Mouse (Mus musculus): ENCODE data around the gene Hcn4. TPM values are rescaled to one million over a fixed set of nuclear protein-coding genes. Genes with fewer than 3 reads are reported as not detected.
A peak's percentile ranks its signal among the peaks of the same experiment; 100 is the strongest.

Hcn4 gene
- polyA plus RNA-seq (2016; fragmentation: Nextera tagmentation; extraction: Ambion mirVana): 0.19 and 0.33 TPM in 2 replicates

DNA sequence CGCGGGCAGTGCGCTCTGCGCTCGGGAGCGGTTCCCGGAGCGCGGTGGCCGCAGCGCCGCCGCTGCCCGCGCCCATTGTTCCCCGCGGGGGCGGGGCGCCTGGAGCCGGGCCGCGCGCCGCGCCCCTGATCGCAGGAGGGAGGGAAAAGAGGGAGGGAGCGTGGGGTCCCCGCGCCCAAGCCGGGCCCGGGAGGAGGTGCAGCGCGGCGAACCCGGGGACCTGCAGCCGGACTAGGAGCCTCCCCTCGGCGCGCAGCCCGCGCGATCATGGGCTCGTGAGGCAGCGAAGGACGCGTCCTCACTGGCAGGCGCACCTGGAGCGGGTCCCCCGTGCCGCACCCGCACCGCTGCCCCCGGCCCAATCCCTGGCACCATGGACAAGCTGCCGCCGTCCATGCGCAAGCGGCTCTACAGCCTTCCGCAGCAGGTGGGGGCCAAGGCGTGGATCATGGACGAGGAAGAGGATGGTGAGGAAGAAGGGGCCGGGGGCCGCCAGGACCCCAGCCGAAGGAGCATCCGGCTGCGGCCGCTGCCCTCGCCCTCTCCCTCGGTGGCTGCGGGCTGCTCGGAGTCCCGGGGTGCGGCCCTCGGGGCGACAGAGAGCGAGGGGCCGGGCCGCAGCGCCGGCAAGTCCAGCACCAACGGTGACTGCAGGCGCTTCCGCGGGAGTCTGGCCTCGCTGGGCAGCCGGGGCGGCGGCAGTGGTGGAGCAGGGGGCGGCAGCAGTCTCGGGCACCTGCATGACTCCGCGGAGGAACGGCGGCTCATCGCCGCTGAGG, at the start of gene Hcn4:
TSS of gene Hcn4 (plus strand) at position 274 of the 779 bp plus-strand sequence.
- peaks cover 90% of the 10 kb centered on the region for H3K27me3 ChIP-seq (ENCODE audit: low read depth, poor library complexity, severe bottlenecking)
- peak; percentile 66 for DNase-seq (ENCODE audit: low spot score)
- no peaks in the 10 kb centered on the region for H3K9me3 ChIP-seq (replicated peaks)
- H3K36me3 ChIP-seq: no peaks in the 10 kb centered on the region
- H3K4me1 ChIP-seq: peaks cover 36% of the 10 kb centered on the region
- H3K4me3 ChIP-seq: peak within 1 kb of the TSS; percentile 69
- H3K27ac ChIP-seq: peak within 1 kb of the TSS; percentile 79
- under 1% methylated on average over 71 of the region's 95 CpGs for WGBS

DNA sequence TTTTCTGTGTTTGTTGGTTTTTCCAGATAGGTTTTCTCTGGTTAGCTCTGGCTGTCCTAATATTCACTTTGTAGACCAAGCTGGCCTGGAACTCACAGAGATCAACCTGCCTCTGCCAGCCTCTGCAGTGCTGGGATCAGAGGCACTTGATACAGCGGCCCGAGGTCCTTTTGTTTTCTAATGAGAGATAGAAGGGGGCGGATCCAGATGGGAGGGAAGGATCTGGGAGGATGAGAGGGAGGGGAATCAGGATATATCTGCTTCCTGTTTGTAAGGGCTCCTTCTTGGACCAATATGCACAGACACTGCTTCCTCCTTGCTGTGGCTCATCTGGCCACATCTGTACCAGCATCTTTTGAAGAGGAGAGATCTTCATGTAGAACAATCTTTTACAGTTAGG, 48.5 kb upstream of the Hcn4 start:
- Histone ChIP-seq H3K27ac (no peak overlapping the region), H3K27me3 (ENCODE audit: low read depth, poor library complexity, severe bottlenecking) (no peaks in the 10 kb centered on the region), H3K9me3 (replicated peaks) (no peaks in the 10 kb centered on the region), H3K36me3 (no peaks in the 10 kb centered on the region), H3K4me3 (no peak overlapping the region), H3K4me1 (peaks cover 4% of the 10 kb centered on the region)
- no peak for DNase-seq (ENCODE audit: low spot score)
- 70% methylated on average over 3 of the region's 3 CpGs for WGBS

GRCm38 (mm10) chr9:58775363-58775762, 47.8 kb upstream of the Hcn4 start:
- Histone ChIP-seq H3K27me3 (ENCODE audit: low read depth, poor library complexity, severe bottlenecking) (no peaks in the 10 kb centered on the region), H3K4me1 (no peaks in the 10 kb centered on the region), H3K27ac (no peak overlapping the region), H3K36me3 (no peaks in the 10 kb centered on the region), H3K9me3 (replicated peaks) (no peaks in the 10 kb centered on the region), H3K4me3 (no peak overlapping the region)
- 22% methylated on average over 2 of the region's 2 CpGs for WGBS
- DNase-seq (ENCODE audit: low spot score): no peak

GRCm38 (mm10) chr9:58789476-58789875, 33.7 kb upstream of the Hcn4 start:
- no peaks in the 10 kb centered on the region for H3K9me3 ChIP-seq (replicated peaks)
- H3K4me3 ChIP-seq: no peak overlapping the region
- H3K36me3 ChIP-seq: no peaks in the 10 kb centered on the region
- no peaks in the 10 kb centered on the region for H3K4me1 ChIP-seq
- no peaks in the 10 kb centered on the region for H3K27me3 ChIP-seq (ENCODE audit: low read depth, poor library complexity, severe bottlenecking)
- 90% methylated on average over 3 of the region's 3 CpGs for WGBS
- no peak for DNase-seq (ENCODE audit: low spot score)
- no peak overlapping the region for H3K27ac ChIP-seq

- no peaks in the 10 kb centered on the region for H3K36me3 ChIP-seq
- 0 out of 2 replicates have a peak, but pooled peaks cover 3% of the 10 kb centered on the region for H3K27me3 ChIP-seq (ENCODE audit: low read depth, poor library complexity, severe bottlenecking)
- DNase-seq (ENCODE audit: low spot score): no peak
- no peak overlapping the region for H3K4me3 ChIP-seq
- peaks cover 19% of the 10 kb centered on the region for H3K4me1 ChIP-seq
- H3K9me3 ChIP-seq (replicated peaks): no peaks in the 10 kb centered on the region
- 82% methylated on average over 7 of the region's 7 CpGs for WGBS
- H3K27ac ChIP-seq: no peak overlapping the region
These were observed 25.1 kb upstream of the Hcn4 start for GRCm38 (mm10) chr9:58798155-58798554.

- H3K27ac ChIP-seq: 0 out of 2 replicates have a peak overlapping the region, but pooled peaks have one; percentile 42
- 74% methylated on average over 2 of the region's 2 CpGs for WGBS
- peaks cover 34% of the 10 kb centered on the region for H3K4me1 ChIP-seq
- no peaks in the 10 kb centered on the region for H3K9me3 ChIP-seq (replicated peaks)
- no peak for DNase-seq (ENCODE audit: low spot score)
- H3K27me3 ChIP-seq (ENCODE audit: low read depth, poor library complexity, severe bottlenecking): 0 out of 2 replicates have a peak, but pooled peaks cover 3% of the 10 kb centered on the region
- H3K36me3 ChIP-seq: no peaks in the 10 kb centered on the region
- no peak overlapping the region for H3K4me3 ChIP-seq
These were observed 21.8 kb upstream of the Hcn4 start for GRCm38 (mm10) chr9:58801441-58801840.

DNA sequence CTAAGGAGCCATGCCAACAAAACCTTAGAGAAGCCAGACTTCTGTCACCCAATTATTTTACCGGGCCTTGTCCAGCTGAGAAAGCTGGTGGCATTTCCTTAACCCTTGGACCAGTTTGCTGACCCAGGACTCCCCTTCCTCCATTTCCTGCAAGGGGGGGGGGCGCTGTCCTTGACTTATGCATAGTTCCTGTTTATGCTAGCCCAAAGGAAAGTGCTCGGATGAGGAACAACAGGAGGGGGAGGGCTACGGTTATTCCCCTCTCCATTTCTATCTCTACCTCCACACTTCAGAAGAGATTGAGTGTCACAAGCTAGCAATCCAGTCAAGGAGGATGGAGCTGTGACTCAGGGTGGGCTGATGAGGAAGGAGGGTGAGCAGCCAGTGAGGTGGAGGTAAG, 20.9 kb upstream of the Hcn4 start:
- 0 out of 2 replicates have a peak overlapping the region, but pooled peaks have one; percentile 10 for H3K27ac ChIP-seq
- H3K27me3 ChIP-seq (ENCODE audit: low read depth, poor library complexity, severe bottlenecking): peaks cover 5% of the 10 kb centered on the region; the same call in 1 of the 2 replicates
- no peaks in the 10 kb centered on the region for H3K9me3 ChIP-seq (replicated peaks)
- no peak for DNase-seq (ENCODE audit: low spot score)
- no peak overlapping the region for H3K4me3 ChIP-seq
- 45% methylated on average over 4 of the region's 4 CpGs for WGBS
- H3K4me1 ChIP-seq: peaks cover 40% of the 10 kb centered on the region
- no peaks in the 10 kb centered on the region for H3K36me3 ChIP-seq

- no peak for DNase-seq (ENCODE audit: low spot score)
- Histone ChIP-seq H3K4me3 (no peak overlapping the region), H3K4me1 (peaks cover 41% of the 10 kb centered on the region), H3K27ac (0 out of 2 replicates have a peak overlapping the region, but pooled peaks have one; percentile 10), H3K36me3 (no peaks in the 10 kb centered on the region), H3K9me3 (replicated peaks) (no peaks in the 10 kb centered on the region), H3K27me3 (ENCODE audit: low read depth, poor library complexity, severe bottlenecking) (peaks cover 10% of the 10 kb centered on the region; the same call in 1 of the 2 replicates)
- WGBS: 21% methylated on average over 5 of the region's 5 CpGs
These were observed 20.4 kb upstream of the Hcn4 start for GRCm38 (mm10) chr9:58802802-58803201.

DNA sequence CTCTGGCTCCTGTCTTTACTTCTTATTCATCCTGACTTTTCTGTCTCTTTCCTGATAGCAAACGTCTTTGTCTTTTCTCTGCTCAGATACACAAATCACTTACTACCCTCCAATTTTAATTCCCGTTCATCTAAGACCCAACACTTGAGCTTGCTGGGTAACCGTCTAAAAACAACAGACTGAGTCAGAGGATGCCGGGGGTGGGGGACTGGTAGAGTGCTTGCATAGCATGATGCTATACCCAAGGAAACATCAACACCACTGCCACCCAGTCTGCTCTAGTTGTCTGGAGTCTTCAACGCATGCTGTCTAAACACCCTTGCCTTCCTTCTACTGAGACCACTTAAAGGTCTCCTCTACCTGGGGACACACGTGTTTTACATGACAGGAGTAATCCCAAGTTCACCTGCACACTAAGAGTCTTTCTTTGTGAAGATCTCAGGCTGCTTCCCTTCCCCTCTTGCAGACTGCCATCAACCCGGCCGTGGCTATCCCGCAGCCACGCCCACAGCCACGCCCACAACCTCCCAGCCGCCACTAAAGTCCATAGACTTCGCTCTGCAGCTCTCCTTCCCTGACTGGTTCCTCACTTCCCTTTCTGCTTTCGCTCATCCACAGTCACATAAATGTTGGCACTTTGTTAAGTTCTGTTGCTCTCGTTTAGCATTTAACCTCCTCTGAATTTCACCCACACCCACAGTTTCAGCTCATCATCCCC, 17.5 kb upstream of the Hcn4 start:
- H3K27me3 ChIP-seq (ENCODE audit: low read depth, poor library complexity, severe bottlenecking): peaks cover 8% of the 10 kb centered on the region; the same call in 1 of the 2 replicates
- peak overlapping the region; percentile 42 for H3K4me3 ChIP-seq
- H3K27ac ChIP-seq: 0 out of 2 replicates have a peak overlapping the region, but pooled peaks have one; percentile 31
- WGBS: 13% methylated on average over 15 of the region's 15 CpGs
- no peaks in the 10 kb centered on the region for H3K36me3 ChIP-seq
- H3K4me1 ChIP-seq: peaks cover 41% of the 10 kb centered on the region
- H3K9me3 ChIP-seq (replicated peaks): no peaks in the 10 kb centered on the region
- peak; percentile 92 for DNase-seq (ENCODE audit: low spot score)

- H3K4me1 ChIP-seq: peaks cover 14% of the 10 kb centered on the region
- H3K4me3 ChIP-seq: no peak overlapping the region
- peaks cover 18% of the 10 kb centered on the region; the same call in 1 of the 2 replicates for H3K27me3 ChIP-seq (ENCODE audit: low read depth, poor library complexity, severe bottlenecking)
- H3K9me3 ChIP-seq (replicated peaks): no peaks in the 10 kb centered on the region
- no peak for DNase-seq (ENCODE audit: low spot score)
- 45% methylated on average over 3 of the region's 3 CpGs for WGBS
- H3K27ac ChIP-seq: no peak overlapping the region
- no peaks in the 10 kb centered on the region for H3K36me3 ChIP-seq
These were observed 12.0 kb upstream of the Hcn4 start for GRCm38 (mm10) chr9:58811171-58811570.

DNA sequence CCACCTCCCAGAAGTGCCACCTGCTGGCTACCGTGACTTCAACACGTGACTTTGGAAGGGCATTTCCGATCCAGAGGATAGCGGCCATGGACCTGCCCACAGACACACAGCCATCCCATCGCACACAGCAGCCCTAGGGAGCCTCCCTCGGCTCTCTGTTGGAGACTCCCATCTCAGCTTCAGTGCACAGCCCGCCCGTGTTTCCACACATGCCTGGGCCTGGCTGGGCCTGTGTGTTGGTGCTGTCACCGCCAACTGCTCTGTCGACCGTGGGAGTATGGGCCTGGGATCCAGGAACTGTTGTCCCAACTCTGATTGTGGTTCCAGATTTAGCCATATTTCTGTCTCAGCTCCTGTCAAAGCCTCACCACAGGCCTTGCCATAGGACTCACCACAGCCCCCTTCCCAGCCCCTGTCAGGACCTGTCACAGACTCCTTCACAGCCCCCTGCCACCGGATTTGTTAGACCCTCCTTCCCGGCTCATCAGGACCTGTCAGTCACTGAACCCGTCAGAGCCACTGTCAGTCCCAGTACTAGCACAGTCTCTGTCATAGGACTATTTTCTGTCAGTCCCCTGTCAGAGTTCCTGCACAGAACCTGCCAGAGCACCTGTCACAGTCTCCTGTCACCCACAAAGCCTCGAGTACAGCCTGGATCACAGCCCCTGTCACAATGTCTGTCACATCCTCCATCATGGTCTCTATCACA, 7.5 kb upstream of the Hcn4 start:
- H3K27me3 ChIP-seq (ENCODE audit: low read depth, poor library complexity, severe bottlenecking): peaks cover 39% of the 10 kb centered on the region
- no peaks in the 10 kb centered on the region for H3K36me3 ChIP-seq
- DNase-seq (ENCODE audit: low spot score): no peak
- no peak overlapping the region for H3K4me3 ChIP-seq
- H3K27ac ChIP-seq: no peak overlapping the region
- 60% methylated on average over 15 of the region's 15 CpGs for WGBS
- no peaks in the 10 kb centered on the region for H3K9me3 ChIP-seq (replicated peaks)
- H3K4me1 ChIP-seq: peaks cover 18% of the 10 kb centered on the region

- peaks cover 46% of the 10 kb centered on the region for H3K27me3 ChIP-seq (ENCODE audit: low read depth, poor library complexity, severe bottlenecking)
- H3K4me3 ChIP-seq: no peak overlapping the region
These were observed 6.8 kb upstream of the Hcn4 start for GRCm38 (mm10) chr9:58816458-58816857.

More at GRCm38 (mm10) chr9:58816458-58816857, 6.8 kb upstream of the Hcn4 start:
- no peak for DNase-seq (ENCODE audit: low spot score)
- H3K36me3 ChIP-seq: no peaks in the 10 kb centered on the region
- H3K27ac ChIP-seq: no peak overlapping the region
- 66% methylated on average over 9 of the region's 9 CpGs for WGBS
- peaks cover 15% of the 10 kb centered on the region for H3K4me1 ChIP-seq
- no peaks in the 10 kb centered on the region for H3K9me3 ChIP-seq (replicated peaks)

All from limb, embryonic 10.5 days (tissue).